Mouse (Mus musculus) liver, embryonic 12.5 days (tissue): ENCODE measurements around the gene Ccpg1. TPM values are rescaled to one million over a fixed set of nuclear protein-coding genes. Genes with fewer than 3 reads are reported as not detected.

ENCODE experiments used
- ATAC-seq: fragments of 200-750 bp; cut with Nextera tagmentation; 2 replicates; pipeline ENCODE4 v1.8.0; 2017; ENCODE audit warnings: moderate number of reproducible peaks, mild to moderate bottlenecking, moderate library complexity
- H3K27ac ChIP-seq: fragments of 300-500 bp; sonication (generic); 2 replicates; pipeline ENCODE4 v1.5.1; 2016; ENCODE audit warnings: mild to moderate bottlenecking
- H3K27me3 ChIP-seq: fragments of 300-500 bp; sonication (generic); replicated peaks from 2 replicates; pipeline ENCODE4 v1.6.1; 2016; ENCODE audit warnings: mild to moderate bottlenecking, moderate library complexity
- H3K36me3 ChIP-seq: fragments of 300-500 bp; sonication (generic); 2 replicates; pipeline ENCODE4 v1.6.1; 2016; ENCODE audit warnings: mild to moderate bottlenecking, moderate library complexity
- H3K4me1 ChIP-seq: fragments of 300-500 bp; sonication (generic); 2 replicates; pipeline ENCODE4 v1.6.1; 2016
- H3K4me2 ChIP-seq: fragments of 300-500 bp; sonication (generic); 2 replicates; pipeline ENCODE4 v1.6.1; 2016; ENCODE audit warnings: mild to moderate bottlenecking, moderate library complexity
- H3K4me3 ChIP-seq: fragments of 300-500 bp; sonication (generic); 2 replicates; pipeline ENCODE4 v1.5.1; 2016; ENCODE audit warnings: mild to moderate bottlenecking, moderate library complexity
- H3K9ac ChIP-seq: fragments of 300-500 bp; sonication (generic); 2 replicates; pipeline ENCODE4 v1.6.1; 2016; ENCODE audit warnings: mild to moderate bottlenecking, moderate library complexity
- H3K9me3 ChIP-seq: fragments of 300-500 bp; sonication (generic); replicated peaks from 2 replicates; pipeline ENCODE4 v1.6.1; 2016; ENCODE audit warnings: mild to moderate bottlenecking, moderate library complexity
- WGBS: fragments of 180-500 bp; shearing (Covaris S2); methylation state at CpG from one replicate; pipeline ENCODE4 v1.1.7; 2016; ENCODE audit not compliant: insufficient replicate concordance; 5-methylcytosine and 5-hydroxymethylcytosine counted together
- polyA plus RNA-seq: library from polyadenylated mRNA; unstranded; fragments of >200 nt; fragmentation: Nextera tagmentation; extraction: Ambion mirVana; gene quantifications from 2 replicates; pipeline ENCODE4 v1.2.1, GENCODE M21; 2016

The Ccpg1 gene
- polyA plus RNA-seq, 1 experiment from 2014 or later, result 12.6 TPM

- no peak overlapping the region for H3K4me2 ChIP-seq
- ATAC-seq, result no peak
- 66% methylated on average over 2 of the region's 2 CpGs for WGBS
- H3K27ac ChIP-seq, result no peak overlapping the region
- H3K4me3 ChIP-seq, result no peak overlapping the region
- no peaks in the 10 kb centered on the region for H3K4me1 ChIP-seq
- H3K9me3 ChIP-seq, result no peaks in the 10 kb centered on the region
- no peak overlapping the region for H3K9ac ChIP-seq
- H3K27me3 ChIP-seq, result no peaks in the 10 kb centered on the region
- H3K36me3 ChIP-seq, result no peaks in the 10 kb centered on the region
These were observed 15.3 kb downstream of the Ccpg1 start for GRCm38 (mm10) chr9:73000487-73000886.

GRCm38 (mm10) chr9:73001314-73002011 lies 16.2 kb downstream of the Ccpg1 start:
- Histone ChIP-seq H3K9me3 (no peaks in the 10 kb centered on the region), H3K27ac (no peak overlapping the region), H3K4me2 (no peak overlapping the region), H3K4me3 (no peak overlapping the region), H3K9ac (no peak overlapping the region), H3K4me1 (no peaks in the 10 kb centered on the region), H3K27me3 (no peaks in the 10 kb centered on the region), H3K36me3 (peaks cover 8% of the 10 kb centered on the region)
- ATAC-seq, result no peak
- 65% methylated on average over 13 of the region's 13 CpGs for WGBS

GRCm38 (mm10) chr9:73002177-73002576 lies 16.9 kb downstream of the Ccpg1 start:
- Histone ChIP-seq H3K27ac (no peak overlapping the region), H3K4me1 (no peaks in the 10 kb centered on the region), H3K27me3 (no peaks in the 10 kb centered on the region), H3K9me3 (no peaks in the 10 kb centered on the region), H3K9ac (no peak overlapping the region), H3K4me2 (no peak overlapping the region), H3K36me3 (peaks cover 8% of the 10 kb centered on the region), H3K4me3 (no peak overlapping the region)
- WGBS, result 60% methylated on average over 3 of the region's 3 CpGs
- no peak for ATAC-seq

GRCm38 (mm10) chr9:73004076-73004475 lies 18.8 kb downstream of the Ccpg1 start:
- H3K4me2 ChIP-seq, result no peak overlapping the region
- H3K4me3 ChIP-seq, result no peak overlapping the region
- no peak overlapping the region for H3K9ac ChIP-seq
- H3K9me3 ChIP-seq, result no peaks in the 10 kb centered on the region
- no peak overlapping the region for H3K27ac ChIP-seq
- no peaks in the 10 kb centered on the region for H3K27me3 ChIP-seq
- 88% methylated on average over 8 of the region's 8 CpGs for WGBS
- ATAC-seq, result no peak
- no peaks in the 10 kb centered on the region for H3K4me1 ChIP-seq
- peaks cover 8% of the 10 kb centered on the region for H3K36me3 ChIP-seq

GRCm38 (mm10) chr9:73005106-73005505 lies 19.9 kb downstream of the Ccpg1 start:
- H3K9ac ChIP-seq, result no peak overlapping the region
- H3K4me3 ChIP-seq, result no peak overlapping the region
- H3K36me3 ChIP-seq, result peaks cover 11% of the 10 kb centered on the region
- 71% methylated on average over 6 of the region's 6 CpGs for WGBS
- no peaks in the 10 kb centered on the region for H3K27me3 ChIP-seq
- no peaks in the 10 kb centered on the region for H3K9me3 ChIP-seq
- H3K27ac ChIP-seq, result no peak overlapping the region
- no peak for ATAC-seq
- no peak overlapping the region for H3K4me2 ChIP-seq
- H3K4me1 ChIP-seq, result no peaks in the 10 kb centered on the region

GRCm38 (mm10) chr9:73006175-73006574 lies 20.9 kb downstream of the Ccpg1 start:
- Histone ChIP-seq H3K27ac (no peak overlapping the region), H3K4me1 (no peaks in the 10 kb centered on the region), H3K27me3 (no peaks in the 10 kb centered on the region), H3K36me3 (peaks cover 20% of the 10 kb centered on the region), H3K9me3 (no peaks in the 10 kb centered on the region), H3K4me2 (no peak overlapping the region), H3K9ac (no peak overlapping the region), H3K4me3 (no peak overlapping the region)
- 79% methylated on average over 3 of the region's 3 CpGs for WGBS
- ATAC-seq, result no peak

GRCm38 (mm10) chr9:73008384-73008783 lies 23.2 kb downstream of the Ccpg1 start:
- no peak overlapping the region for H3K4me2 ChIP-seq

GRCm38 (mm10) chr9:73012629-73013028 lies 27.4 kb downstream of the Ccpg1 start:
- ATAC-seq, result no peak
- H3K9ac ChIP-seq, result no peak overlapping the region
- no peaks in the 10 kb centered on the region for H3K4me1 ChIP-seq
- no peak overlapping the region for H3K27ac ChIP-seq
- no peak overlapping the region for H3K4me3 ChIP-seq
- 85% methylated on average over 4 of the region's 4 CpGs for WGBS
- no peak overlapping the region for H3K4me2 ChIP-seq
- H3K27me3 ChIP-seq, result no peaks in the 10 kb centered on the region
- H3K9me3 ChIP-seq, result no peaks in the 10 kb centered on the region
- peaks cover 63% of the 10 kb centered on the region for H3K36me3 ChIP-seq

More at GRCm38 (mm10) chr9:73008384-73008783, 23.2 kb downstream of the Ccpg1 start:
- Histone ChIP-seq H3K4me3 (no peak overlapping the region), H3K36me3 (peaks cover 30% of the 10 kb centered on the region), H3K9ac (no peak overlapping the region), H3K9me3 (no peaks in the 10 kb centered on the region), H3K4me1 (no peaks in the 10 kb centered on the region), H3K27me3 (no peaks in the 10 kb centered on the region), H3K27ac (no peak overlapping the region)
- 39% methylated on average over 3 of the region's 3 CpGs for WGBS
- ATAC-seq, result no peak

- 78% methylated on average over 13 of the region's 13 CpGs for WGBS
- no peak overlapping the region for H3K9ac ChIP-seq
- no peak for ATAC-seq
- H3K4me3 ChIP-seq, result no peak overlapping the region
- no peak overlapping the region for H3K4me2 ChIP-seq
- no peak overlapping the region for H3K27ac ChIP-seq
- H3K27me3 ChIP-seq, result no peaks in the 10 kb centered on the region
- no peaks in the 10 kb centered on the region for H3K4me1 ChIP-seq
- H3K36me3 ChIP-seq, result peaks cover 82% of the 10 kb centered on the region
- no peaks in the 10 kb centered on the region for H3K9me3 ChIP-seq
These were observed 29.5 kb downstream of the Ccpg1 start for GRCm38 (mm10) chr9:73014724-73015123.

GRCm38 (mm10) chr9:73019841-73020240 lies 34.6 kb downstream of the Ccpg1 start:
- ATAC-seq, result no peak
- Histone ChIP-seq H3K4me1 (no peaks in the 10 kb centered on the region), H3K36me3 (peaks cover 67% of the 10 kb centered on the region), H3K4me2 (no peak overlapping the region), H3K27me3 (no peaks in the 10 kb centered on the region), H3K27ac (no peak overlapping the region), H3K4me3 (no peak overlapping the region), H3K9me3 (no peaks in the 10 kb centered on the region), H3K9ac (no peak overlapping the region)
- 78% methylated on average over 10 of the region's 10 CpGs for WGBS

GRCm38 (mm10) chr9:73020566-73021097 lies 35.4 kb downstream of the Ccpg1 start:
- WGBS, result 79% methylated on average over 5 of the region's 5 CpGs
- Histone ChIP-seq H3K4me2 (no peak overlapping the region), H3K9me3 (no peaks in the 10 kb centered on the region), H3K9ac (no peak overlapping the region), H3K4me3 (no peak overlapping the region), H3K27me3 (no peaks in the 10 kb centered on the region), H3K4me1 (no peaks in the 10 kb centered on the region), H3K27ac (no peak overlapping the region), H3K36me3 (peaks cover 60% of the 10 kb centered on the region)
- ATAC-seq, result no peak

- ATAC-seq, result peak; percentile 54; the same call in 1 of the 2 replicates
- Histone ChIP-seq H3K9ac (no peak overlapping the region), H3K9me3 (no peaks in the 10 kb centered on the region), H3K4me3 (no peak overlapping the region), H3K36me3 (peaks cover 34% of the 10 kb centered on the region), H3K27me3 (no peaks in the 10 kb centered on the region), H3K4me1 (no peaks in the 10 kb centered on the region), H3K4me2 (no peak overlapping the region), H3K27ac (no peak overlapping the region)
- 47% methylated on average over 17 of the region's 17 CpGs for WGBS
These were observed 40.8 kb downstream of the Ccpg1 start for GRCm38 (mm10) chr9:73025818-73026636.
